Mouse (Mus musculus): ENCODE results near the gene Arrdc4. TPM values are rescaled to one million over a fixed set of nuclear protein-coding genes. Genes with fewer than 3 reads are reported as not detected.

Arrdc4 gene
- polyA plus RNA-seq (2014; fragmentation: Nextera tagmentation; extraction: Ambion mirVana) = 8.1 and 8.5 TPM in 2 replicates

DNA sequence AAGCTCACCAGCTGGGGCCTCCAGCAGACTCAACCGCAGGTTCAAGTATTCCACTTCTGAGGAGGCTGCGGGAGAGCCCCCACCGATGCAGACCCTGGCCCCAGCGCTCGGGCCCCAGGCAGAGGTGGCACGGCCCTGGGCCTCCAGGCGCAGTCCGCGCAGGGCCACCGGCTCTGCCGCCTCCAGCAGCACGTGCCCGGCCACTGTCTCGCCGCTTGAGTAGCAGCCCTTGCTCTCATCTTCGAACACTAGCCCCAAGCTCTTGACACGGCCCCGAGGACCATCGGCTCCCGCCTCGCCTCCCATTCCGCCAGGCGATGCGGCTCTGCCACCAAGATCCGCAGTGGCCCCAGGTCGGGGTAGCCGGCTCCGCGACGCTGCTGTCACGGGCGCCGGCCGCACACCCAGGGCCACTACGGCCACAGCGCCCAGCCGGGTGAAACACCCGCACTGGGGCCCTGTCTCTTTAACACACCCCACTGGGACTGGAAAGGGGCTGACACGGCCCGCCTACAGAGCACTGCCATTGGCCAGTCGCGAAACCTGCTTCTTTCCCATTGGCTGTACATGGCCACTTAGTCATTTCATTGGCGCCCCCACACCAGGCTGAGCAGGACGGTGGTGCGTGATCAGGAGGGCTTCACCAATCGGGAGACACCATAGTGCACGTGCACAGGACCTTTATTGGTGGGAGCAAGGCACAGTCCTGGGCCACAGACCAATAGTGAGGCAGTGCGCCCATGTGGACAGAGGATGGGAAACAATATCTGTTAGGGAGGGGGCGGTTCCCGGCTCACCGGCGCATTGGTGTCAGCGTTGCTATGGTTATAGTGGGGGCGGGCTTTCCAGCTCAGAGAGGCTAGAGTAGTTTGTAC is at the start of gene Arrdc4:
TSS of gene Arrdc4 (minus strand) at position 481 of the 875 bp plus-strand sequence.
- H3K27me3 ChIP-seq (replicated peaks; ENCODE audit: control insufficient read depth, insufficient read depth, low read length) = no peaks in the 10 kb centered on the region
- no peaks in the 10 kb centered on the region for H3K9me3 ChIP-seq (ENCODE audit: control insufficient read depth, low read length)
- DNase-seq (ENCODE audit: low spot score) = peak; percentile 86
- peak within 1 kb of the TSS; percentile 71 for H3K4me3 ChIP-seq (ENCODE audit: low read depth, low read length)
- ATAC-seq (replicated peaks; ENCODE audit: low FRiP score) = peak; percentile 100
- peak within 1 kb of the TSS; percentile 13; the same call in 1 of the 2 replicates for H3K27ac ChIP-seq (ENCODE audit: low read depth, low read length)
- peak within 1 kb of the TSS; percentile 73 for H3K9ac ChIP-seq (ENCODE audit: low read depth, low read length)
- WGBS = 1% methylated on average over 54 of the region's 54 CpGs
- no peaks in the 10 kb centered on the region for H3K36me3 ChIP-seq (ENCODE audit: control insufficient read depth, insufficient read depth, low read length)
- peaks cover 8% of the 10 kb centered on the region for H3K4me1 ChIP-seq (replicated peaks; ENCODE audit: control insufficient read depth, insufficient read depth, low read length)
- H3K4me2 ChIP-seq = peak within 1 kb of the TSS; percentile 90

GRCm38 (mm10) chr7:68795578-68795977 is 46.5 kb upstream of the Arrdc4 start:
- no peak for ATAC-seq (replicated peaks; ENCODE audit: low FRiP score)
- WGBS = 37% methylated on average over 5 of the region's 5 CpGs
- Histone ChIP-seq H3K4me1 (replicated peaks; ENCODE audit: control insufficient read depth, insufficient read depth, low read length) (no peaks in the 10 kb centered on the region), H3K9me3 (ENCODE audit: control insufficient read depth, low read length) (no peaks in the 10 kb centered on the region), H3K27me3 (replicated peaks; ENCODE audit: control insufficient read depth, insufficient read depth, low read length) (no peaks in the 10 kb centered on the region), H3K4me3 (ENCODE audit: low read depth, low read length) (no peak overlapping the region), H3K9ac (ENCODE audit: low read depth, low read length) (no peak overlapping the region), H3K36me3 (ENCODE audit: control insufficient read depth, insufficient read depth, low read length) (no peaks in the 10 kb centered on the region), H3K27ac (ENCODE audit: low read depth, low read length) (no peak overlapping the region), H3K4me2 (no peak overlapping the region)
- DNase-seq (ENCODE audit: low spot score) = no peak

GRCm38 (mm10) chr7:68788711-68789110 is 39.7 kb upstream of the Arrdc4 start:
- H3K27me3 ChIP-seq (replicated peaks; ENCODE audit: control insufficient read depth, insufficient read depth, low read length) = no peaks in the 10 kb centered on the region

GRCm38 (mm10) chr7:68771757-68772094 is 22.7 kb upstream of the Arrdc4 start:
- DNase-seq (ENCODE audit: low spot score) = no peak
- no peaks in the 10 kb centered on the region for H3K9me3 ChIP-seq (ENCODE audit: control insufficient read depth, low read length)
- no peak overlapping the region for H3K9ac ChIP-seq (ENCODE audit: low read depth, low read length)
- no peaks in the 10 kb centered on the region for H3K4me1 ChIP-seq (replicated peaks; ENCODE audit: control insufficient read depth, insufficient read depth, low read length)
- no peak overlapping the region for H3K4me2 ChIP-seq
- ATAC-seq (replicated peaks; ENCODE audit: low FRiP score) = no peak
- H3K36me3 ChIP-seq (ENCODE audit: control insufficient read depth, insufficient read depth, low read length) = no peaks in the 10 kb centered on the region
- H3K4me3 ChIP-seq (ENCODE audit: low read depth, low read length) = no peak overlapping the region
- H3K27me3 ChIP-seq (replicated peaks; ENCODE audit: control insufficient read depth, insufficient read depth, low read length) = no peaks in the 10 kb centered on the region
- H3K27ac ChIP-seq (ENCODE audit: low read depth, low read length) = no peak overlapping the region
- WGBS = 67% methylated on average over 2 of the region's 2 CpGs

More at GRCm38 (mm10) chr7:68788711-68789110, 39.7 kb upstream of the Arrdc4 start:
- Histone ChIP-seq H3K27ac (ENCODE audit: low read depth, low read length) (no peak overlapping the region), H3K9ac (ENCODE audit: low read depth, low read length) (no peak overlapping the region), H3K9me3 (ENCODE audit: control insufficient read depth, low read length) (no peaks in the 10 kb centered on the region), H3K4me3 (ENCODE audit: low read depth, low read length) (no peak overlapping the region), H3K4me2 (no peak overlapping the region), H3K4me1 (replicated peaks; ENCODE audit: control insufficient read depth, insufficient read depth, low read length) (no peaks in the 10 kb centered on the region), H3K36me3 (ENCODE audit: control insufficient read depth, insufficient read depth, low read length) (no peaks in the 10 kb centered on the region)
- ATAC-seq (replicated peaks; ENCODE audit: low FRiP score) = no peak
- DNase-seq (ENCODE audit: low spot score) = no peak
- 81% methylated on average over 3 of the region's 3 CpGs for WGBS

DNA sequence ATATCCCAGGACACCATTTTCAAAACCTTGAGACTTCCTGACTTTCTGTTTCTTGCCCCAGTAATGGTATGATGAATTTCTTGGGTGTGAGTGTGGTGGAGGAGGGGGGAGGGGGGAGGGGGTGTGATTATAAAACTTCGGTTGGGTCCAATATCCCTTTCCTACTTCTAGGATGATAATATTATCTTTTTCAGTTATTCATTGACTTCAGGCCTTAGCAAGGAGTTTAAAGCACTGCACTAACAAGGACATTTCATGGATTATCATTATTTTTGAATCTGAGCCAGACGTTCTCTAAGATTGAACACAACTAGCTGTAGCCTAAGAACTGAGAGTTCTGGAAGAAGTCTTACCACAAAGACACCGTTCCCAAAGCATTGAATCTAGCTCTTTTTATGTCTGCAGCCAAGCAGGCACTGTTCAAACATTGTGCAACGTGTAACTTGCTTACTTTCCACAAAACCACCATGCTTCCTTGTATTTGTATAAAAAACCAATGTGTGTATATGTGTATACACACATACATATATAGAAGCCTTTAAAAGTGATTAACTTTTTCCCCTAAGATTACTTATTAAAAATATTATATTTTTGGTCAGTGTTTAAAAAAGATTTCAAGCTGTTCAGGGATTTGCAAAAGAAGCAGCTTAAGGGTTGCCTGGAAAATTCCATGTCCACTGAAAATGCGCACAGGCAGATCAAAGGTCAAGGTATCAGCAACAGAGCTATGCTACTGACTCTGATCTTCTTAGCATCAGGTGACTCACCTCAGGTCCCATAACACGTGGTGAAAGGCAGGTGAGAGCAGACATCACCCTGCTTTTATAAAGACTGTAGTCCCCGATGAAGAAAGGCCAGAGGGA is 22.1 kb upstream of the Arrdc4 start:
- no peak overlapping the region for H3K9ac ChIP-seq (ENCODE audit: low read depth, low read length)
- H3K9me3 ChIP-seq (ENCODE audit: control insufficient read depth, low read length) = no peaks in the 10 kb centered on the region
- WGBS = 65% methylated on average over 7 of the region's 7 CpGs
- no peaks in the 10 kb centered on the region for H3K36me3 ChIP-seq (ENCODE audit: control insufficient read depth, insufficient read depth, low read length)
- no peaks in the 10 kb centered on the region for H3K4me1 ChIP-seq (replicated peaks; ENCODE audit: control insufficient read depth, insufficient read depth, low read length)
- no peak for ATAC-seq (replicated peaks; ENCODE audit: low FRiP score)
- no peak overlapping the region for H3K4me3 ChIP-seq (ENCODE audit: low read depth, low read length)
- no peak for DNase-seq (ENCODE audit: low spot score)
- H3K27ac ChIP-seq (ENCODE audit: low read depth, low read length) = no peak overlapping the region
- H3K4me2 ChIP-seq = no peak overlapping the region
- no peaks in the 10 kb centered on the region for H3K27me3 ChIP-seq (replicated peaks; ENCODE audit: control insufficient read depth, insufficient read depth, low read length)

GRCm38 (mm10) chr7:68765926-68766325 is 16.9 kb upstream of the Arrdc4 start:
- Histone ChIP-seq H3K36me3 (ENCODE audit: control insufficient read depth, insufficient read depth, low read length) (no peaks in the 10 kb centered on the region), H3K27ac (ENCODE audit: low read depth, low read length) (no peak overlapping the region), H3K4me3 (ENCODE audit: low read depth, low read length) (no peak overlapping the region), H3K9ac (ENCODE audit: low read depth, low read length) (no peak overlapping the region), H3K4me2 (no peak overlapping the region), H3K9me3 (ENCODE audit: control insufficient read depth, low read length) (no peaks in the 10 kb centered on the region), H3K27me3 (replicated peaks; ENCODE audit: control insufficient read depth, insufficient read depth, low read length) (no peaks in the 10 kb centered on the region), H3K4me1 (replicated peaks; ENCODE audit: control insufficient read depth, insufficient read depth, low read length) (no peaks in the 10 kb centered on the region)
- DNase-seq (ENCODE audit: low spot score) = no peak
- no peak for ATAC-seq (replicated peaks; ENCODE audit: low FRiP score)
- WGBS = 70% methylated on average over 4 of the region's 4 CpGs

DNA sequence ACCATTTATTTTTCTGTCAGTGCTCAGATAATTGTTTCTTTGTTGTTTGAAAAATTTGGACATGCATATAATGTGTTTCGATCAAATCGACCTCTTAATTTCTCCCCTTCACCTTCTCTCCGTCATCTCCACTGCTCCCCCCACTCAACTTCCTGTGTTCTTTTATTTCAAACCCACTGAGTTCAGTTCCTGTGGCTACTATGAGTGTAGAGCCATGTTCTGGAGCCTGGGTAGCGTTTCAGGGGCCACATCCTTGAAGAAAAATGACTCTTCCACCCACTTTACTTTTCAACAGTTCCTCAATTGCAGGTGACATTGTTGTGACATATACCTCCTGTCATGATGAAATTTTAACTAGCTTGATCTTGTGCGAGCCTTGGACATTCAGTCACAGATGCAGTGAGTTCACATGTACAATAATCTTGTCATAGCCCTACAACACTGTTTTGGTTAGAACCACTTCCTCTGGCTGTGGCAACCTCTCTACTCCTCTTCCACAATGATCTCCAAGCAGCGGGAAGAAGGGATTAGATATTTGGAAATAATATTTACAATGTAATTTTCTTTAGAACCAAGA is 10.2 kb upstream of the Arrdc4 start:
- no peaks in the 10 kb centered on the region for H3K27me3 ChIP-seq (replicated peaks; ENCODE audit: control insufficient read depth, insufficient read depth, low read length)
- H3K4me2 ChIP-seq = no peak overlapping the region
- no peak for ATAC-seq (replicated peaks; ENCODE audit: low FRiP score)
- H3K4me1 ChIP-seq (replicated peaks; ENCODE audit: control insufficient read depth, insufficient read depth, low read length) = no peaks in the 10 kb centered on the region
- no peaks in the 10 kb centered on the region for H3K9me3 ChIP-seq (ENCODE audit: control insufficient read depth, low read length)
- H3K27ac ChIP-seq (ENCODE audit: low read depth, low read length) = no peak overlapping the region
- no peak for DNase-seq (ENCODE audit: low spot score)
- H3K36me3 ChIP-seq (ENCODE audit: control insufficient read depth, insufficient read depth, low read length) = no peaks in the 10 kb centered on the region
- H3K9ac ChIP-seq (ENCODE audit: low read depth, low read length) = no peak overlapping the region
- WGBS = 74% methylated on average over 6 of the region's 6 CpGs
- no peak overlapping the region for H3K4me3 ChIP-seq (ENCODE audit: low read depth, low read length)

GRCm38 (mm10) chr7:68756656-68757204 is 7.7 kb upstream of the Arrdc4 start:
- H3K4me1 ChIP-seq (replicated peaks; ENCODE audit: control insufficient read depth, insufficient read depth, low read length) = no peaks in the 10 kb centered on the region
- no peaks in the 10 kb centered on the region for H3K9me3 ChIP-seq (ENCODE audit: control insufficient read depth, low read length)
- no peaks in the 10 kb centered on the region for H3K27me3 ChIP-seq (replicated peaks; ENCODE audit: control insufficient read depth, insufficient read depth, low read length)
- no peak overlapping the region for H3K4me2 ChIP-seq
- 85% methylated on average over 6 of the region's 6 CpGs for WGBS
- no peaks in the 10 kb centered on the region for H3K36me3 ChIP-seq (ENCODE audit: control insufficient read depth, insufficient read depth, low read length)
- H3K4me3 ChIP-seq (ENCODE audit: low read depth, low read length) = no peak overlapping the region
- no peak overlapping the region for H3K9ac ChIP-seq (ENCODE audit: low read depth, low read length)
- DNase-seq (ENCODE audit: low spot score) (no peak), ATAC-seq (replicated peaks; ENCODE audit: low FRiP score) (no peak)
- H3K27ac ChIP-seq (ENCODE audit: low read depth, low read length) = no peak overlapping the region
